Mouse (Mus musculus) ES-Bruce4 (cell line): ENCODE results near the gene Pspn. TPM values are rescaled to one million over a fixed set of nuclear protein-coding genes. Genes with fewer than 3 reads are reported as not detected.
A peak's percentile ranks its signal among the peaks of the same experiment; 100 is the strongest.

Experiments used
- H3K27ac ChIP-seq: 2 replicates; pipeline ENCODE4 v1.5.1; 2012; ENCODE audit warnings: low read length, inconsistent platforms; ENCODE audit not compliant: insufficient read depth
- H3K27me3 ChIP-seq: 2 replicates; pipeline ENCODE4 v1.6.1; 2012; ENCODE audit warnings: mild to moderate bottlenecking, low read length, inconsistent platforms; ENCODE audit not compliant: control insufficient read depth, poor library complexity, insufficient read depth, severe bottlenecking
- H3K36me3 ChIP-seq: 2 replicates; pipeline ENCODE4 v1.6.1; 2012; ENCODE audit warnings: inconsistent platforms, mild to moderate bottlenecking, low read length, moderate library complexity; ENCODE audit not compliant: control insufficient read depth, poor library complexity, insufficient read depth, severe bottlenecking
- H3K4me1 ChIP-seq: one replicate; pipeline ENCODE4 v1.8.1; 2011; ENCODE audit warnings: low read length; ENCODE audit not compliant: control insufficient read depth, insufficient read depth
- H3K4me3 ChIP-seq: 2 replicates; pipeline ENCODE4 v1.5.1; 2011; ENCODE audit warnings: low read depth, mild to moderate bottlenecking, low read length
- H3K9ac ChIP-seq: 2 replicates; pipeline ENCODE4 v1.6.1; 2012; ENCODE audit warnings: low read depth, mild to moderate bottlenecking, inconsistent platforms; ENCODE audit not compliant: poor library complexity, severe bottlenecking
- H3K9me3 ChIP-seq: replicated peaks from 2 replicates; pipeline ENCODE4 v1.6.1; 2012; ENCODE audit warnings: mild to moderate bottlenecking, low read length, inconsistent platforms; ENCODE audit not compliant: control insufficient read depth, poor library complexity, insufficient read depth, severe bottlenecking
- CTCF ChIP-seq: IDR thresholded peaks from one replicate; pipeline ENCODE4 v1.8.1; 2011; ENCODE audit warnings: low read depth, low read length
- EP300 ChIP-seq: IDR thresholded peaks from 2 replicates; pipeline ENCODE4 v1.6.1; 2011; ENCODE audit warnings: low read depth, low read length; ENCODE audit not compliant: insufficient read depth
- POLR2A ChIP-seq: IDR thresholded peaks from one replicate; pipeline ENCODE4 v1.8.1; 2011; ENCODE audit warnings: low read length; ENCODE audit not compliant: insufficient read depth
- polyA plus RNA-seq: library from polyadenylated mRNA; stranded (reverse); fragments of >200 nt; gene quantifications from 2 replicates; pipeline ENCODE4 v1.2.4, GENCODE M21; 2011; ENCODE audit warnings: low read depth; ENCODE audit not compliant: missing spikeins, insufficient read depth, insufficient read length

Gene Pspn
- polyA plus RNA-seq, 1 experiment = not detected

DNA sequence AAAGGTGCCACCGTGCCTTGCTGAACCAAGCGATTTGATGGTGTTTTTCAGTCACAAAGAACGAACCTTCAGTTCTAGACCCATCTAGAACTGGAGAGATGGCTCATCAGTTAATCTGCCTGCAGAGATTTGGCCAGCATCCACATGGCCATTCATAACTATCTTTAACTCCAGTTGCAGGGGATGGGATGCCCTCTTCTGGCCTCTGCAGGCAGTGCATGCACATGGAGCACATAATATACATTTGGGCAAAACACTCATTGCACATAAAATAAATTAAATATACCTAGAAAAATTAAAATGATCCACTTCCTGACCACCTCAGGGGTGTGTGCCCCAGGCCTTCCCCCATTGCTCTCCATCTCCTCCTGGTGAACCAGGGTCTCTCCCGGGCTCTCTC is 37.9 kb downstream of the Pspn start:
- H3K27me3 ChIP-seq = no peaks in the 10 kb centered on the region
- no peaks in the 10 kb centered on the region for H3K36me3 ChIP-seq
- no peaks in the 10 kb centered on the region for H3K4me1 ChIP-seq
- H3K9ac ChIP-seq = no peak overlapping the region
- no peak overlapping the region for H3K27ac ChIP-seq
- no peaks in the 10 kb centered on the region for H3K9me3 ChIP-seq
- TF ChIP-seq EP300 = no peak
- peak; percentile 38 for TF ChIP-seq CTCF
- H3K4me3 ChIP-seq = no peak overlapping the region

GRCm38 (mm10) chr17:56958667-56959066 is 41.2 kb downstream of the Pspn start:
- Histone ChIP-seq H3K9me3 (no peaks in the 10 kb centered on the region), H3K4me1 (no peaks in the 10 kb centered on the region), H3K27me3 (no peaks in the 10 kb centered on the region), H3K4me3 (no peak overlapping the region), H3K27ac (no peak overlapping the region), H3K36me3 (no peaks in the 10 kb centered on the region), H3K9ac (no peak overlapping the region)
- TF ChIP-seq CTCF (no peak), EP300 (no peak), POLR2A (no peak)

GRCm38 (mm10) chr17:56957763-56958429 is 41.9 kb downstream of the Pspn start:
- H3K9me3 ChIP-seq = no peaks in the 10 kb centered on the region
- TF ChIP-seq EP300 = 0 out of 2 replicates have a peak, but pooled peaks have one; percentile 12
- no peak for TF ChIP-seq POLR2A
- no peaks in the 10 kb centered on the region for H3K27me3 ChIP-seq
- no peaks in the 10 kb centered on the region for H3K36me3 ChIP-seq
- H3K9ac ChIP-seq = no peak overlapping the region
- no peaks in the 10 kb centered on the region for H3K4me1 ChIP-seq
- H3K4me3 ChIP-seq = 0 out of 2 replicates have a peak overlapping the region, but pooled peaks have one; percentile 8
- no peak overlapping the region for H3K27ac ChIP-seq

DNA sequence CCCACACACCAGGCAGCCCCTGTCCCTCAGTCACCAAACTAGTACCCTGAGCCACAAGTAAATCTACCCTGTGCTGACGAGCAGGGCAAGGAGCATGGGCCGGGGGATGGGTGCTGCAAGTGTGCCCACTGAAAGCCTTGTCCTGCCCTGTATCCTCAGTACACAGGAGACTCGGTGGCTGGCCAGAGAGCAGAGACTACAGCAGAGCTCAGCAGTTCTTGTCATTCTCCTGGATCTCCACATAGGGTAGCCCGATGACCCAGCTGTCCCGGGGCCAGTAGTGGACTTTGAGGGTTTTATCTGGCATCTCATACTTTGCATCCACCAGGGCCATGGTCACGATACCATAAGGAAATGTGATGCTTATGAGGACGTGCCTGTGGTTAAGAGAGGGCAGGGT is 44.9 kb downstream of the Pspn start:
- no peaks in the 10 kb centered on the region for H3K4me1 ChIP-seq
- no peak overlapping the region for H3K4me3 ChIP-seq
- no peak overlapping the region for H3K27ac ChIP-seq
- H3K9me3 ChIP-seq = no peaks in the 10 kb centered on the region
- H3K36me3 ChIP-seq = no peaks in the 10 kb centered on the region
- no peak overlapping the region for H3K9ac ChIP-seq
- TF ChIP-seq POLR2A (no peak), CTCF (no peak), EP300 (no peak)
- H3K27me3 ChIP-seq = no peaks in the 10 kb centered on the region

DNA sequence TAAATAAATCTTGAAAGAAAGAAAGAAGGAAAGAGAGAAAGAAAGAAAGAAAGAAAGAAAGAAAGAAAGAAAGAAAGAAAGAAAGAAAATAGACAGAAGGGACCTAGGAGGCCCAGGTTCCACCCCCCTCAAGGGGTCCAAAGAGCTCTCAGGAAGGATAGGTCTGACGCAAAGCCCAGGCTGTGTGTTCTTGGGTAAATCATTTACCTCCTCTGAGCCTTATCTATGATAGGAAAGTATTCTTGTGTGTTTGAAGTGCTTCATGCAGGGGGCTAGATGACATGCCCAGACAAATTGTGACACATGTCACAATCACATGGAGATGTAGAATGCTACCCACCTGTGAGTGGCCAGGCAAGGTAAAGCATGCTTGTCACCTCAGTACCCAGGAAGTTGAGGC is 47.2 kb downstream of the Pspn start:
- Histone ChIP-seq H3K9ac (no peak overlapping the region), H3K4me3 (no peak overlapping the region), H3K4me1 (no peaks in the 10 kb centered on the region), H3K27ac (no peak overlapping the region), H3K9me3 (no peaks in the 10 kb centered on the region), H3K27me3 (no peaks in the 10 kb centered on the region), H3K36me3 (no peaks in the 10 kb centered on the region)
- no peak for TF ChIP-seq POLR2A
- TF ChIP-seq EP300 = no peak
- no peak for TF ChIP-seq CTCF

DNA sequence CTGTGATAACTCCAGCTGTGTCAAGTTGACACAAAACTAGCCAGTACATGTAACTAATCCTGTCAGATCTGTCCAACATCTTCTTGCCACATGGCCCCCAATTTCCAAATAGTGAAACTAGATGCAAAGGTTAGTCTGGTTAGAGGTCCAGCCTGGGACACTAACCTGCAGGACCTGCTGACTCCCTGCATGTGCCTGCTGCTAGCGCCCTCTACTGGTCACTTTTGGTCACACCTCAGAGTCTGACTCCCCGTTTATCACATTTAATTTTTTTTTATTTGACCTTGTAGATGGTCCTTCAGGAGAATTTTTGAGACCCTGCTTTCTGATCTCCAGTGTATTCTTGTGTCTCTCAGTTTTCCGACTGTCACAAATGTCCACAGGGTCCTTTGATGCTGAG is 48.9 kb downstream of the Pspn start:
- Histone ChIP-seq H3K36me3 (no peaks in the 10 kb centered on the region), H3K27ac (no peak overlapping the region), H3K27me3 (no peaks in the 10 kb centered on the region), H3K4me1 (no peaks in the 10 kb centered on the region), H3K4me3 (no peak overlapping the region), H3K9ac (no peak overlapping the region), H3K9me3 (no peaks in the 10 kb centered on the region)
- peak; percentile 99 for TF ChIP-seq CTCF
- TF ChIP-seq POLR2A = no peak

Other genes starting within 250 kb of the Pspn start
- gene Nrtn, start 242.5 kb downstream of the Pspn start, polyA plus RNA-seq = 8.1 and 10.8 TPM in 2 replicates
- 18.4 and 18.9 TPM in 2 replicates for gene Dus3l, start 235.3 kb downstream of the Pspn start, polyA plus RNA-seq
- not detected in 2 replicates for gene Prr22, start 229.8 kb downstream of the Pspn start, polyA plus RNA-seq
- gene Rfx2, start 169.0 kb downstream of the Pspn start, polyA plus RNA-seq = 27.5 and 30.5 TPM in 2 replicates
- gene Acsbg2, start 125.6 kb downstream of the Pspn start, polyA plus RNA-seq = 0.46 and 0.68 TPM in 2 replicates
- 8.0 and 8.4 TPM in 2 replicates for gene 1700061G19Rik, start 124.5 kb downstream of the Pspn start, polyA plus RNA-seq
- gene Mllt1, start 64.6 kb downstream of the Pspn start, polyA plus RNA-seq = 20.7 and 21.9 TPM in 2 replicates
- gene Acer1, start 17.9 kb downstream of the Pspn start, polyA plus RNA-seq = 0.37 and 0.49 TPM in 2 replicates
- 47.7 and 59.9 TPM in 2 replicates for gene Clpp, start 9.7 kb downstream of the Pspn start, polyA plus RNA-seq
- 16.0 and 21.3 TPM in 2 replicates for gene Alkbh7, start 2.7 kb downstream of the Pspn start, polyA plus RNA-seq
- gene Gtf2f1, start 11.3 kb upstream of the Pspn start, polyA plus RNA-seq = 70.2 and 74.1 TPM in 2 replicates
- 0.56 TPM in 1 of 2 replicates, not detected in the other for gene Gm17949, start 11.5 kb upstream of the Pspn start, polyA plus RNA-seq
- 166 and 176 TPM in 2 replicates for gene Khsrp, start 31.5 kb upstream of the Pspn start, polyA plus RNA-seq
- not detected in 2 replicates for gene Slc25a41, start 41.6 kb upstream of the Pspn start, polyA plus RNA-seq
- 53.5 and 57.7 TPM in 2 replicates for gene Crb3, start 59.1 kb upstream of the Pspn start, polyA plus RNA-seq
- 24.2 and 24.5 TPM in 2 replicates for gene Slc25a23, start 59.8 kb upstream of the Pspn start, polyA plus RNA-seq
- 6.6 and 8.9 TPM in 2 replicates for gene Dennd1c, start 78.5 kb upstream of the Pspn start, polyA plus RNA-seq
- gene Tubb4a, start 87.8 kb upstream of the Pspn start, polyA plus RNA-seq = 5.8 and 12.6 TPM in 2 replicates
- 8.1 and 9.1 TPM in 2 replicates for gene Tnfsf9, start 105.3 kb upstream of the Pspn start, polyA plus RNA-seq
- not detected in 2 replicates for gene Cd70, start 149.8 kb upstream of the Pspn start, polyA plus RNA-seq
- gene Tnfsf14, start 194.2 kb upstream of the Pspn start, polyA plus RNA-seq = not detected in 2 replicates
- gene C3, start 228.1 kb upstream of the Pspn start, polyA plus RNA-seq = 0.94 TPM in 1 of 2 replicates, not detected in the other
- gene Gpr108, start 248.4 kb upstream of the Pspn start, polyA plus RNA-seq = 13.1 and 14.2 TPM in 2 replicates
- gene Trip10, start 249.4 kb upstream of the Pspn start, polyA plus RNA-seq = 59.0 and 61.1 TPM in 2 replicates